Comparison of ENCODE assay signal across 8 mouse cellular contexts in genomic region chr4:133021181-133021671, GRCm38 (mm10). TPM values are rescaled to one million over a fixed set of nuclear protein-coding genes. Genes with fewer than 3 reads are reported as not detected.
DNase-seq lines count a peak whose midpoint lies in the region; ATAC-seq and TF ChIP-seq lines count a peak whose summit lies in the region.

No protein-coding gene starts in this region.

- DNase-seq in heart, postnatal 25 days (ENCODE audit: low spot score): no peak
- DNase-seq in kidney, adult 9 months: peak; percentile 58
- no peak for DNase-seq in midbrain, postnatal 0 days (ENCODE audit: low spot score)
- no peak for DNase-seq in layer of hippocampus, adult 9-10 months (ENCODE audit: low spot score)
- DNase-seq in ovary, postnatal 36 days (ENCODE audit: low spot score): no peak

- no peak for ATAC-seq in heart, embryonic 12.5 days (ENCODE audit: insufficient number of reproducible peaks, low FRiP score)
- ATAC-seq in embryonic facial prominence, embryonic 15.5 days (ENCODE audit: insufficient number of reproducible peaks, low FRiP score, low TSS enrichment, low read depth): no peak
- ATAC-seq in midbrain, postnatal 0 days (ENCODE audit: low FRiP score): no peak
- no peak for ATAC-seq in megakaryocyte, adult 5-6 weeks (ENCODE audit: poor library complexity, severe bottlenecking)

- H3K4me3 ChIP-seq in heart, embryonic 12.5 days: no peak overlapping the region
- peak overlapping the region; percentile 16; the same call in 1 of the 2 replicates for H3K4me3 ChIP-seq in embryonic facial prominence, embryonic 15.5 days (replicated peaks)
- H3K4me3 ChIP-seq in midbrain, postnatal 0 days (ENCODE audit: low read depth, low read length): no peak overlapping the region

- peak overlapping the region; percentile 49; the same call in 1 of the 2 replicates for H3K9ac ChIP-seq in heart, embryonic 12.5 days
- no peak overlapping the region for H3K9ac ChIP-seq in embryonic facial prominence, embryonic 15.5 days
- H3K9ac ChIP-seq in midbrain, postnatal 0 days (replicated peaks; ENCODE audit: low read length, poor library complexity, severe bottlenecking): 0 out of 2 replicates have a peak overlapping the region, but pooled peaks have one; percentile 24

- no peaks in the 10 kb centered on the region for H3K9me3 ChIP-seq in heart, embryonic 12.5 days (replicated peaks)
- no peaks in the 10 kb centered on the region for H3K9me3 ChIP-seq in embryonic facial prominence, embryonic 15.5 days (replicated peaks)
- H3K9me3 ChIP-seq in midbrain, postnatal 0 days (ENCODE audit: low read length): no peaks in the 10 kb centered on the region

- peaks cover 15% of the 10 kb centered on the region; the same call in 1 of the 2 replicates for H3K36me3 ChIP-seq in heart, embryonic 12.5 days
- 0 out of 2 replicates have a peak, but pooled peaks cover 8% of the 10 kb centered on the region for H3K36me3 ChIP-seq in embryonic facial prominence, embryonic 15.5 days
- H3K36me3 ChIP-seq in midbrain, postnatal 0 days (ENCODE audit: insufficient read depth, low read length): peaks cover 3% of the 10 kb centered on the region

- peaks cover 100% of the 10 kb centered on the region for H3K4me1 ChIP-seq in heart, embryonic 12.5 days (replicated peaks)
- H3K4me1 ChIP-seq in embryonic facial prominence, embryonic 15.5 days: peaks cover 100% of the 10 kb centered on the region
- peaks cover 49% of the 10 kb centered on the region for H3K4me1 ChIP-seq in midbrain, postnatal 0 days (ENCODE audit: insufficient read depth, low read length)

- H3K4me2 ChIP-seq in heart, embryonic 12.5 days: peak overlapping the region; percentile 46
- H3K4me2 ChIP-seq in embryonic facial prominence, embryonic 15.5 days (replicated peaks): peak overlapping the region; percentile 39
- H3K4me2 ChIP-seq in midbrain, postnatal 0 days (ENCODE audit: low read depth, low read length, poor library complexity, severe bottlenecking): peak overlapping the region; percentile 41

- TF ChIP-seq CTCF in midbrain, postnatal 0 days (IDR thresholded peaks at IDR 0.05): no peak

- peak overlapping the region; percentile 59; the same call in 1 of the 2 replicates for H3K27ac ChIP-seq in heart, embryonic 12.5 days (ENCODE audit: poor library complexity, severe bottlenecking)
- H3K27ac ChIP-seq in embryonic facial prominence, embryonic 15.5 days (replicated peaks): peak overlapping the region; percentile 81
- peak overlapping the region; percentile 48; the same call in 1 of the 2 replicates for H3K27ac ChIP-seq in midbrain, postnatal 0 days (ENCODE audit: low read depth, low read length)

- no peaks in the 10 kb centered on the region for H3K27me3 ChIP-seq in heart, embryonic 12.5 days (replicated peaks)
- H3K27me3 ChIP-seq in embryonic facial prominence, embryonic 15.5 days: no peaks in the 10 kb centered on the region
- H3K27me3 ChIP-seq in midbrain, postnatal 0 days (ENCODE audit: insufficient read depth, low read length): no peaks in the 10 kb centered on the region

- intact Hi-C loops in heart, postnatal 25 days (cut with DNase I): no loop called here

- 36% methylated on average over 9 of the region's 9 CpGs for WGBS in heart, embryonic 12.5 days
- WGBS in embryonic facial prominence, embryonic 15.5 days: 6% methylated on average over 9 of the region's 9 CpGs
- 6% methylated on average over 9 of the region's 9 CpGs for WGBS in midbrain, postnatal 0 days

RNA-seq across cellular contexts. Expression of gene Ahdc1, which starts 10.2 kb away (rescaled TPM):
- 11.6 and 11.7 TPM in 2 replicates for polyA plus RNA-seq in heart, embryonic 12.5 days (2016; fragmentation: Nextera tagmentation; extraction: Ambion mirVana)
- total RNA-seq in heart, postnatal 25 days (2021): 10 to 100 TPM; 43.2 to 50.4 TPM
- polyA plus RNA-seq in embryonic facial prominence, embryonic 15.5 days (2015; fragmentation: Nextera tagmentation; extraction: Ambion mirVana): 13.2 and 13.9 TPM in 2 replicates
- 105 and 115 TPM in 2 replicates for total RNA-seq in midbrain, postnatal 0 days (2014; rRNA removed)
- polyA plus RNA-seq in midbrain, postnatal 0 days (2015; fragmentation: Nextera tagmentation; extraction: Ambion mirVana): 9.2 and 11.0 TPM in 2 replicates
- 3.0 and 4.4 TPM in 2 replicates for total RNA-seq in megakaryocyte, adult 5-6 weeks (2015)
- total RNA-seq in megakaryocyte, adult 5-6 weeks (2017): 0.77 and 3.6 TPM in 2 replicates

RNA-seq across cellular contexts. Expression of gene Fgr, which starts 47.3 kb away (rescaled TPM):
- polyA plus RNA-seq in heart, embryonic 12.5 days (2016; fragmentation: Nextera tagmentation; extraction: Ambion mirVana): 0.19 and 0.23 TPM in 2 replicates
- total RNA-seq in heart, postnatal 25 days (2021): under 1 TPM; 0.26 to 0.39 TPM
- 0.55 and 0.65 TPM in 2 replicates for polyA plus RNA-seq in embryonic facial prominence, embryonic 15.5 days (2015; fragmentation: Nextera tagmentation; extraction: Ambion mirVana)
- total RNA-seq in midbrain, postnatal 0 days (2014; rRNA removed): 0.33 and 0.47 TPM in 2 replicates
- 0.19 TPM in 1 of 2 replicates, not detected in the other for polyA plus RNA-seq in midbrain, postnatal 0 days (2015; fragmentation: Nextera tagmentation; extraction: Ambion mirVana)
- 108 and 116 TPM in 2 replicates for total RNA-seq in megakaryocyte, adult 5-6 weeks (2015)
- total RNA-seq in megakaryocyte, adult 5-6 weeks (2017): 111 and 112 TPM in 2 replicates

Comparison
In these comparisons a context has a peak if more than half of its experiments do, and no peak if none do; other contexts are left out.
1. RNA of gene Ahdc1, which starts 10.2 kb away (total RNA-seq): 105 to 115 TPM in midbrain, postnatal 0 days and 43.2 to 50.4 TPM in heart, postnatal 25 days; 0.77 to 4.4 TPM in megakaryocyte, adult 5-6 weeks; every median in the first group is over 4 times any median in the second.
2. RNA of gene Fgr, which starts 47.3 kb away (total RNA-seq): 108 to 116 TPM in megakaryocyte, adult 5-6 weeks; 0.26 to 0.39 TPM in heart, postnatal 25 days and 0.33 to 0.47 TPM in midbrain, postnatal 0 days; every median in the first group is over 10 times any median in the second.
3. Peak in every context shown above with its lines, with median percentiles within 50 percentile points of each other: H3K27ac ChIP-seq and H3K4me2 ChIP-seq.